Mouse (Mus musculus): ENCODE results near the gene Card11. TPM values are rescaled to one million over a fixed set of nuclear protein-coding genes. Genes with fewer than 3 reads are reported as not detected.

Card11 gene
- total and polyA plus RNA-seq, 3 experiments = 0.23 to 0.82 (median 0.80) TPM

- no peaks in the 10 kb centered on the region for H3K36me3 ChIP-seq (ENCODE audit: control insufficient read depth, insufficient read depth, low read length)
- H3K27me3 ChIP-seq (ENCODE audit: control insufficient read depth, insufficient read depth, low read length) = no peaks in the 10 kb centered on the region
- no peak for DNase-seq
- H3K79me2 ChIP-seq (replicated peaks; ENCODE audit: control insufficient read depth, insufficient read depth, low read length) = no peaks in the 10 kb centered on the region
- intact Hi-C loops (cut with DNase I) = no loop called here
- WGBS = 69% methylated on average over 14 of the region's 14 CpGs
- no peak overlapping the region for H3K9ac ChIP-seq (ENCODE audit: low read depth, low read length)
- no peak overlapping the region for H3K27ac ChIP-seq
- H3K4me3 ChIP-seq = no peak overlapping the region
- no peak for TF ChIP-seq CTCF (IDR thresholded peaks at IDR 0.05)
- no peak for TF ChIP-seq EP300 (IDR thresholded peaks at IDR 0.05; ENCODE audit: insufficient read depth, low read depth, low read length)
- no peak for TF ChIP-seq POLR2A (IDR thresholded peaks at IDR 0.05; ENCODE audit: insufficient read depth, low read depth, low read length)
- H3K4me1 ChIP-seq (ENCODE audit: control insufficient read depth, insufficient read depth, low read length) = no peaks in the 10 kb centered on the region
Observed at GRCm38 (mm10) chr5:140940923-140941491, 59.4 kb downstream of the Card11 start.

GRCm38 (mm10) chr5:140940257-140940922, 60.0 kb downstream of the Card11 start:
- DNase-seq = no peak
- no peak overlapping the region for H3K27ac ChIP-seq
- H3K36me3 ChIP-seq (ENCODE audit: control insufficient read depth, insufficient read depth, low read length) = no peaks in the 10 kb centered on the region
- intact Hi-C loops (cut with DNase I) = no loop called here
- H3K9ac ChIP-seq (ENCODE audit: low read depth, low read length) = no peak overlapping the region
- 63% methylated on average over 5 of the region's 5 CpGs for WGBS
- no peak overlapping the region for H3K4me3 ChIP-seq
- no peaks in the 10 kb centered on the region for H3K4me1 ChIP-seq (ENCODE audit: control insufficient read depth, insufficient read depth, low read length)
- H3K27me3 ChIP-seq (ENCODE audit: control insufficient read depth, insufficient read depth, low read length) = no peaks in the 10 kb centered on the region
- no peaks in the 10 kb centered on the region for H3K79me2 ChIP-seq (replicated peaks; ENCODE audit: control insufficient read depth, insufficient read depth, low read length)
- TF ChIP-seq POLR2A (IDR thresholded peaks at IDR 0.05; ENCODE audit: insufficient read depth, low read depth, low read length) (no peak), CTCF (IDR thresholded peaks at IDR 0.05) (no peak), EP300 (IDR thresholded peaks at IDR 0.05; ENCODE audit: insufficient read depth, low read depth, low read length) (no peak)

DNA sequence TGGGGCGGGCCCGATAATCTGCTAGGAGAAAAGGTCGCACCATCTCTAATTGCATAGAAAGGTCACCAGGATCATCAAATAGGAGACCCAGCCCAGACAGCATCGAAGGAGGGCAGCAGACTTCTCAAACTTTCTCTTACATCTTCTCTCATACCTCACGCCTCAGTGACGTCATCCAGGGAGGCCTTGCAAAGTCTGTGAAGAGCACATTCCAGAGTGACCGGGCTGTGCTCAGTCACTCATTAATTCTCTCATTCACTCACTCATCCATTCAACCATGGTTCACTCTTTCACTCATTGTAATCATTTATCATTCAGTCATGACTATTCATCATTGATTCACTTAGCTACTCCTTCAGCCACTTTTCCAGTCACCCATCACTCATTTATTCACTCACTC, 63.6 kb downstream of the Card11 start:
- Histone ChIP-seq H3K9ac (ENCODE audit: low read depth, low read length) (no peak overlapping the region), H3K36me3 (ENCODE audit: control insufficient read depth, insufficient read depth, low read length) (no peaks in the 10 kb centered on the region), H3K79me2 (replicated peaks; ENCODE audit: control insufficient read depth, insufficient read depth, low read length) (no peaks in the 10 kb centered on the region), H3K4me3 (no peak overlapping the region), H3K27ac (no peak overlapping the region), H3K27me3 (ENCODE audit: control insufficient read depth, insufficient read depth, low read length) (no peaks in the 10 kb centered on the region), H3K4me1 (ENCODE audit: control insufficient read depth, insufficient read depth, low read length) (no peaks in the 10 kb centered on the region)
- intact Hi-C loops (cut with DNase I) = no loop called here
- DNase-seq = no peak
- 77% methylated on average over 7 of the region's 7 CpGs for WGBS
- TF ChIP-seq CTCF (IDR thresholded peaks at IDR 0.05) (no peak), POLR2A (IDR thresholded peaks at IDR 0.05; ENCODE audit: insufficient read depth, low read depth, low read length) (no peak), EP300 (IDR thresholded peaks at IDR 0.05; ENCODE audit: insufficient read depth, low read depth, low read length) (no peak)

GRCm38 (mm10) chr5:140935848-140936247, 64.5 kb downstream of the Card11 start:
- H3K4me1 ChIP-seq (ENCODE audit: control insufficient read depth, insufficient read depth, low read length) = no peaks in the 10 kb centered on the region
- WGBS = 80% methylated on average over 3 of the region's 3 CpGs
- no peak for DNase-seq
- no peaks in the 10 kb centered on the region for H3K36me3 ChIP-seq (ENCODE audit: control insufficient read depth, insufficient read depth, low read length)
- no peaks in the 10 kb centered on the region for H3K27me3 ChIP-seq (ENCODE audit: control insufficient read depth, insufficient read depth, low read length)
- H3K4me3 ChIP-seq = no peak overlapping the region
- intact Hi-C loops (cut with DNase I) = no loop called here
- no peak overlapping the region for H3K9ac ChIP-seq (ENCODE audit: low read depth, low read length)
- no peak for TF ChIP-seq EP300 (IDR thresholded peaks at IDR 0.05; ENCODE audit: insufficient read depth, low read depth, low read length)
- TF ChIP-seq POLR2A (IDR thresholded peaks at IDR 0.05; ENCODE audit: insufficient read depth, low read depth, low read length) = no peak
- TF ChIP-seq CTCF (IDR thresholded peaks at IDR 0.05) = no peak
- no peak overlapping the region for H3K27ac ChIP-seq
- H3K79me2 ChIP-seq (replicated peaks; ENCODE audit: control insufficient read depth, insufficient read depth, low read length) = no peaks in the 10 kb centered on the region

- H3K4me1 ChIP-seq (ENCODE audit: control insufficient read depth, insufficient read depth, low read length) = no peaks in the 10 kb centered on the region
- TF ChIP-seq POLR2A (IDR thresholded peaks at IDR 0.05; ENCODE audit: insufficient read depth, low read depth, low read length) = no peak
- TF ChIP-seq EP300 (IDR thresholded peaks at IDR 0.05; ENCODE audit: insufficient read depth, low read depth, low read length) = no peak
- TF ChIP-seq CTCF (IDR thresholded peaks at IDR 0.05) = peak; percentile 19; the same call in 1 of the 2 replicates
- no peak overlapping the region for H3K9ac ChIP-seq (ENCODE audit: low read depth, low read length)
- intact Hi-C loops (cut with DNase I) = no loop called here
- H3K4me3 ChIP-seq = no peak overlapping the region
- H3K27me3 ChIP-seq (ENCODE audit: control insufficient read depth, insufficient read depth, low read length) = no peaks in the 10 kb centered on the region
- H3K27ac ChIP-seq = no peak overlapping the region
- H3K79me2 ChIP-seq (replicated peaks; ENCODE audit: control insufficient read depth, insufficient read depth, low read length) = no peaks in the 10 kb centered on the region
- 82% methylated on average over 9 of the region's 9 CpGs for WGBS
- DNase-seq = no peak
- H3K36me3 ChIP-seq (ENCODE audit: control insufficient read depth, insufficient read depth, low read length) = no peaks in the 10 kb centered on the region
Observed at GRCm38 (mm10) chr5:140934639-140935315, 65.6 kb downstream of the Card11 start.

Measured in heart, adult 2 months (tissue).